Comparison of ENCODE assay signal across 24 mouse cellular contexts in the genomic region with DNA sequence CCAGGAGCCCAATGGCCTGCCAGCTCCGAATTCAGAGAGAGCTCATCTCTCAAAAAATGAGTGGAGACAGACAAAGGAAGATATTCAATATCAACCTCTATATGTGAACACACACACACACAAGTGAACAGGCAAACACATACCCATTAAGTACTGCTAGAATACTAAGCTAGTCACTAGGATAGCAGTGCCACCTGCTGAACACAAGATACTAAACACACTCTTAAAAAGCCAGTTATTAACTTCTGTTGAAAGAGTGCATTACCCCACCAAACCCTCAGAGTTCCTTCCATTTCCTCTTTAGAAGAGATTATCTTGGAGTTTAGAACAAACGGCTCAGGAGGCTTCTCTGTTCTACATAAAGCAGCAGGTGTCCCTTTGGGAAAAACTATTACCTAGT. TPM values are rescaled to one million over a fixed set of nuclear protein-coding genes. Genes with fewer than 3 reads are reported as not detected.
"Had no signal": no experiment of that assay in that cellular context is flagged by ENCODE, and none has a peak within 500 bp of the region (broad histone marks: within the 10 kb centered on the region; RNA-seq: fewer than 3 reads in every experiment).

No protein-coding gene starts in this region.

- H3K36me3 ChIP-seq: intestine, embryonic 15.5 days; lung, embryonic 15.5 days; stomach, embryonic 15.5 days had no signal

- ATAC-seq: intestine, embryonic 15.5 days; liver, embryonic 12.5 days; midbrain, embryonic 13.5 days had no signal

- H3K4me1 ChIP-seq: stomach, embryonic 15.5 days had no signal

- H3K4me2 ChIP-seq: intestine, embryonic 15.5 days; limb, embryonic 13.5 days; liver, embryonic 12.5 days; liver, embryonic 15.5 days; lung, embryonic 15.5 days; midbrain, embryonic 13.5 days; neural tube, embryonic 12.5 days; neural tube, embryonic 15.5 days; stomach, embryonic 15.5 days had no signal

- H3K9ac ChIP-seq: intestine, embryonic 15.5 days; limb, embryonic 13.5 days; liver, embryonic 12.5 days; liver, embryonic 15.5 days; lung, embryonic 15.5 days; midbrain, embryonic 13.5 days; neural tube, embryonic 12.5 days; neural tube, embryonic 15.5 days; stomach, embryonic 15.5 days had no signal

- H3K9me3 ChIP-seq: intestine, embryonic 15.5 days; limb, embryonic 10.5 days; limb, embryonic 13.5 days; liver, embryonic 12.5 days; liver, embryonic 15.5 days; lung, embryonic 15.5 days; megakaryocyte, embryonic 14.5 days; midbrain, embryonic 10.5 days; midbrain, embryonic 13.5 days; neural tube, embryonic 12.5 days; neural tube, embryonic 15.5 days; stomach, embryonic 15.5 days had no signal

- H3K27ac ChIP-seq: intestine, embryonic 15.5 days; limb, embryonic 10.5 days; limb, embryonic 13.5 days; liver, embryonic 12.5 days; liver, embryonic 15.5 days; lung, embryonic 15.5 days; macrophage; midbrain, embryonic 10.5 days; midbrain, embryonic 13.5 days; neural tube, embryonic 12.5 days; neural tube, embryonic 15.5 days; stomach, embryonic 15.5 days had no signal

- H3K27me3 ChIP-seq: intestine, embryonic 15.5 days; limb, embryonic 13.5 days; liver, embryonic 12.5 days; liver, embryonic 15.5 days; lung, embryonic 15.5 days; megakaryocyte, embryonic 14.5 days; midbrain, embryonic 13.5 days; neural tube, embryonic 12.5 days; neural tube, embryonic 15.5 days; stomach, embryonic 15.5 days had no signal

- H3K4me3 ChIP-seq: intestine, embryonic 15.5 days; limb, embryonic 10.5 days; limb, embryonic 13.5 days; liver, embryonic 12.5 days; liver, embryonic 15.5 days; lung, embryonic 15.5 days; megakaryocyte, embryonic 14.5 days; midbrain, embryonic 10.5 days; midbrain, embryonic 13.5 days; neural tube, embryonic 12.5 days; neural tube, embryonic 15.5 days; stomach, embryonic 15.5 days had no signal

- DNase-seq: kidney, adult 2 months; kidney, postnatal 14 days; layer of hippocampus, adult 9-11 months; liver; lung, adult 18-20 months; lung, postnatal 14 days; right cerebral cortex, adult 18-20 months; right cerebral cortex, postnatal 14 days; right cerebral cortex, postnatal 4 days; thymus, adult 18-20 months; thymus, postnatal 36 days had no signal

RNA-seq across cellular contexts. Expression of a gene that starts 39.8 kb away (rescaled TPM):
- polyA plus RNA-seq: liver, embryonic 15.5 days had no signal

RNA-seq across cellular contexts. Expression of a gene that starts 57.4 kb away (rescaled TPM):
- polyA plus RNA-seq: kidney, adult 2 months had no signal
